Mouse (Mus musculus) left cerebral cortex, postnatal 10 days (tissue): Measurements from ENCODE around the gene Sirt2. TPM values are rescaled to one million over a fixed set of nuclear protein-coding genes. Genes with fewer than 3 reads are reported as not detected.

Experiments
- DNase-seq, 2 experiments: peaks; one replicate each; pipeline ENCODE4 v3.0.0; 2021 to 2022; ENCODE audit warnings: low spot score in 2 of 2, mixed read lengths in 1 of 2; ENCODE audit errors: extremely low spot score in 1 of 2
- intact Hi-C: fragments of 180-260 bp; cut with DNase I; formaldehyde crosslinking; loops from one replicate; pipeline ENCODE4 v1.15.1; 2025
- total RNA-seq, 2 experiments: library from RNA; stranded (reverse); gene quantifications; 2 replicates each; pipeline ENCODE4 v1.2.3; 2021

The Sirt2 gene
- total RNA-seq, 2 experiments from 2014 or later: 131 to 154 TPM

DNA sequence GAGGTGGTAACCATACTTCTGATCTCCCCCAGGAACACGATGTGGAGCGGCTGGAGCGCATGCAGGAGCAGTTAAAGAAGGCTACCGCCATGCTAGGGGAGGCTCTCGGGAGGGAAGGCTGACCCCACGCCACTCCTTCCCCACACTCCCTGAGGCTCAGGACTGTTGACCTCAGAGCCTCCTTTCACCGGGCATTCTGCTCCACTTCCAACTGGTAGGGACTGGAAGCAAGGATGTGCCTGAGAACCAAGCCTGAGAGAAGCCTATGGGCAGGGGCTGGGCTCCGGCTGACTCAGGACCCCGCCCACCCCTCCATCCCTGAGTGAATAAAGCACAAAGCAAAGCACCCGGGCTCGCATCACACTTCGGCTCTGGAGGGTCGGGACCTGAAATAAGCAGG is 7.9 kb upstream of the Sirt2 start:
- DNase-seq: no peak
- intact Hi-C loops: no loop called here

DNA sequence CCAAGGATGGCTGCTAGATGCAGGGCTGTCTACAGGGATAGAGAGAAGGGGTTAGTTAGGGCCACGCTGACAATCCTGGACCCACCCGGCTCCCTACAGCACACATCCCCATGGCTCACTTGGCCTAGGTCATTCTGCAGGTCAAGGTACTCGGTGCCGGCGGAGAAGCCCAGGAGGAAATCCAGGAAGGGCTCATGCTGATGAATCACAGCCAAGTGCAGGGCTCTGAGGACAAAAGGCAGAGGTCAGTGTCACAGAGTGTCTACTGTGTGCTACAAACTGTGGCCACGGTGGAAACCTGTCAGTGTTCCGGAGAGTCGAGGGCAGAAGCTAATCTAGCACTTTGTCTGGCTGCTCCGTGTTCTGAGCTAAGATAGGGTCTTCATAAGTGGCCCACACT is 4.6 kb upstream of the Sirt2 start:
- no peak for DNase-seq
- intact Hi-C loops: no loop called here

DNA sequence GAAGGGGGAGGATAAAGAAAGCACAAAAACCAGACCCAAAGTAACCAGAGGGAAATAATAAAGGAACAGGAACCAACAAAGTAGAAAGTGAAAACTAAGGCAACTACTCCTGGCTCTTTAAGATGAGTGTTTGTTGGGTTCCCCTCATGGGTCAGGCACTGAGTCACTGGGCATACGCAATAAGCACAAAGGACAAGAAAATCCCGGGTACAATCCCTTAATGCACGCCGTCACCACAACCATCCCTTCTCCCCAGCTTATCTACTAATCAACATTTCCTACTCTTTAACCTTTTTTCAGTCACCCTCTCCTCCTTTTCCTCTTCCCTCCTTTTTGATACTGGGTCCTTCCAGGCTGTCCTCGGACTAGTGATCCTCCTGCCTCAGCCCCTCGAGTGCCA is 1.3 kb upstream of the Sirt2 start:
- intact Hi-C loops: no loop called here
- no peak for DNase-seq

DNA sequence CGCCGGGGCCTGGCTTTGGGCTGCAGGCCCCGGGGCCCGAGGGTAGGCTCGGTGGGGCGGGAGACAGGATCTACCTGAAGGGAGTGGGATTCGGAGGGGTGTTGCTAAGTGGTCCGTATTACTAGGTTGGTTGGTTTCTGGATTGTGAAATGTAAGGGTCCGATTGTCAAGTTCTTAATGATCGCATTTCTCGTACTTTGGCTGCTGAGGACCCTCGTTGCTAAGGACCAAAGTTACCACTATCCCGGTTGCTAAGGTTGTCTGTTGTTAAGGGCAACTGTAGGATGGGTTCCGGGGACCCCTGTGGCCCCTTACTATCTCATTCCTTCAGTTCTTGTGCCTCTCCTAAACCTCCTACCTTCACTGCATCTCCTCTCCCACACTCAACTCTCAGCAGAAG is 375 bp downstream of the Sirt2 start:
- intact Hi-C loops: no loop called here

DNA sequence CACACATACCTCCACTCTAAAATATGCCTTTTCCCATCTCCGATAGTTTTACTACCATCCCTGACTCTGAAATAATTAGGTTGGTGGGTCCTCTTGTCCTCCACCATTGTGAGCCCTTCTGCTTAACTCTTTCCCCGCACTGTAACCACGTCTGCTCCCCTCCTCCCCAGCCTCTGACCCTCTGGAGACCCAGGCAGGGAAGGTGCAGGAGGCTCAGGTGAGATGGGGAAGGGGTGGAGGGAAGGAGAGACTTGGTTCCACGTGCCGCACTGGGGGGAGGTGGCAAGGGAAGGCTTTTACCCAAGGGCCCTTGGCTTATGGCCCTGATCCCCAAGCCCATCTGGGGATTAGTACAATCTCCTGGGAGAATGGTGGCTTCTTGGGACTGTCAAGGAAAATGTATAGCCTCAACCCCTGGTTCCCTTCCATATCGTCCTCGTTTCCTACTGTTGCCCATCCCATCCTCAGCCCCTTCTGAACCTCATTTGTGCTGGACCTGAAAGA is 979 bp downstream of the Sirt2 start, which contains the start of gene Nfkbib:
TSS of gene Nfkbib (minus strand) at position 51 of the 504 bp plus-strand sequence.
- DNase-seq: no peak
- intact Hi-C loops: no loop called here

More for the DNA sequence above, 375 bp downstream of the Sirt2 start:
- DNase-seq: no peak

DNA sequence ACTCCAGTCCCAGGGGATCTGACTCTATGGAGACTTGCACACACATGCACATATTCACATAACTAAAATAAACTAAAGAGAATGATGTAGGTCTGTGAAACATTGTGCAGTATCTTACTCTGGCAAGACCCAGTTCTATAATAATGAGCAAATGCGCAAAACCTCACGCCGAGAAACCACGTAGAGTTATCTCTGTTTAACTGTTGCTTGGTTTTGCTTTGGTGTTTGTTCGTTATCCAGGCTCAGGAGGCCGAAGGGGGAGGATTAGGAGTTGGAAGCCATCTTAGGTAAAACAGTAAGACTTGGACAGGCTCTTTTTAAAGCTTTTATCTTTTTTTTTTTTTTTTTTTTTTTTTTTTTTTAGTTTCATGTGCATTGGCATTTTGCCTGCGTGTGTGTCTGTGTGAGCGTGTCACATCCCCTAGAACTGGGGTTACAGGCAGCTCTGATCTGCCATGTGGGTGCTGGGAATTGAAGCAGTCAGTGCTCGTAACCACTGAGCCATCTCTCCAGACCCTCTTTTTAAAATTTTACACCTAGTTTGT is 3.0 kb downstream of the Sirt2 start:
- intact Hi-C loops: no loop called here
- DNase-seq: no peak

DNA sequence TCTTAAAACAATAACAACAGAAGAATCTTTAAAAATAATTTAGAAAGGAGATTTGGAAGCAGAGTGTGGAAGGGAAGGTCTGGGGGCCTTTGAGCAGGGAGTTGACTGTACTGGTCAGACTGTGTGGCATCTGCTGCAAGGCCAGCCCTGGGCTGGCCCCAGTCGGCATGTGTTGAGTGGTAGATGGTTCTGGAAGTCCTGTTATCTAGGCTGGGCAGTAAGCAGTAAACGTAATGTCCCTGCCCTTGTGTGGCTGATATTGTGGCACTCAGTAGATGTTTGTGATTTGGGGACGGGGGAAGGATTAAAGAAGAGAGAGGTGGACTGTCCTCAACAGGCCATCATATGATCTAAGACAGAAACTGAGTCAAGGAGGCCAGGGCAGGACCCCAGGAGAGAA is 3.8 kb downstream of the Sirt2 start:
- intact Hi-C loops: no loop called here
- DNase-seq: no peak

DNA sequence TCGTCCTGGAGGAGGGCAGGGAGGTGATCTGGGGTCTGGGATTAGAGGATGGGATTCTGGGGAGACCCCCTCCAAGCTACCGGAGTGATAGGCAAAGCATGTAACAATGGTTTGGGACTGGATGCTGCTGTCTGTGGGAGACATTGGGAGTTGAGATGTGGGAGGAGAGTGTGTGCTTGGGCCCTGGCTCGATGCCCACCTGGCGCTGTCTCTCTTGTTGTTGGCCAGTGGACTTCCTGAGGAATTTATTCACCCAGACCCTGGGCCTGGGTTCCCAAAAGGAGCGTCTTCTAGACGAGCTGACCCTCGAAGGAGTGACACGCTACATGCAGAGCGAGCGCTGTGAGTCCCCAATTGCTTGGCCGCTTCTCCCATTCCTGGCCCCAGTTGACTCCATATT is 5.3 kb downstream of the Sirt2 start:
- intact Hi-C loops: no loop called here
- DNase-seq: peak in 1 of 2 experiments; percentile 65

DNA sequence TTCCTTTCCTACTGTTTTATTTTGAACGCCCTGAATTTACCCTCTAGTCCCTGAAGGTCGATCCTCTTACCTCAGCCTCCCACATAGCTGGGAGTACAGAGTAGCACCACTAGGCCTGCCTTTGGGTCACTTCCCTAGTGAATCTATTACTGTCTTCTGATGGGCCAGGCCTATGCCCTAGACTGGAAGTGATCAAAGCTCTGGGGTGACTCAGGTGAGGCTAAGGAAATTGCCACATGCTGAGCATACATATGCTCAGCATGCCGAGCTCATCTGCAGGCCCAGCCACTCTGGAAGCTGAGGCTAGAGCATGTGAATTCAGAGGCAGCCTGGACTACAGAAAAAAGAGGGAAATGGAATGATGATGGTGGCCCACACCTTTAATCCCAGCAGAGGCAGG is 6.6 kb downstream of the Sirt2 start:
- intact Hi-C loops: no loop called here
- DNase-seq: no peak

DNA sequence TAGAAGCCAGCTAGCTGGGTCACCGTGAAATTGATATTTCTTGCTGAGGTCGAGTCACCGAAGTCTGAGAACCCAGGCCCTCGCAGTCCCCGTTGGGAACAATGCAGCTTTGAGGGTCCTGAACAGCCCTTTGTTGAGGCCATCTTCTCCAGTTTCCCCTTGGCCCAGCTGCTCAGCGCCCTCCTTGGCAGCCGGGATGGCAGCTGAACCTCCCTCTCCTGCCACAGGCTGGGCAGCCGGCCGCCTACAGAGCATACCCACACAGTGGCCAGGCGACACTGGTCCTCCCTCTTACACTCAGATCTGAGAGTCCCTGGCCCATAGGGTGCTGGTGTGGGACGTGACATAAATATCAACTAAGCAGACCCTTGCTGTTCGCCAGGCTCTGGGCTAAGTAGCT is 7.6 kb downstream of the Sirt2 start:
- DNase-seq: peak in 1 of 2 experiments; percentile 63
- intact Hi-C loops: no loop called here

DNA sequence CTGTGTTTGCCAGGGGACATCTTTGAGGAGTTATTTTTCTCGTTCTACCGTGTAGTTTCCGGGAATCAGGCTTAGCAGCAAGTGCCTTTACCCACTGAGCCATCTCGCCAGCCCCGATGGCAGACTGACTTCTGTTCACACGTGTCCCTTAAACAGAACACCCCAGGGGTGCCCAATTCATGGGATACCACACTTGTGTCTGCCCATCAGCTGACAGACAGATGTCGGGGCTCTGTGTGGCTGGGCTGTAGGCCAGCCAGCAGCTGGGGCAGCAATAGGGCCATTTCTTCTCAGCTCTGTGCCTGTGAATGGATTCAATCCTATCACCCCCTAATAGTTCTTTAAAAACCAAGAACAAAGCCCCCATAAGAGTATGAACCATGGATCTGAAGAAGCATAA is 8.6 kb downstream of the Sirt2 start:
- intact Hi-C loops: no loop called here
- DNase-seq: no peak

DNA sequence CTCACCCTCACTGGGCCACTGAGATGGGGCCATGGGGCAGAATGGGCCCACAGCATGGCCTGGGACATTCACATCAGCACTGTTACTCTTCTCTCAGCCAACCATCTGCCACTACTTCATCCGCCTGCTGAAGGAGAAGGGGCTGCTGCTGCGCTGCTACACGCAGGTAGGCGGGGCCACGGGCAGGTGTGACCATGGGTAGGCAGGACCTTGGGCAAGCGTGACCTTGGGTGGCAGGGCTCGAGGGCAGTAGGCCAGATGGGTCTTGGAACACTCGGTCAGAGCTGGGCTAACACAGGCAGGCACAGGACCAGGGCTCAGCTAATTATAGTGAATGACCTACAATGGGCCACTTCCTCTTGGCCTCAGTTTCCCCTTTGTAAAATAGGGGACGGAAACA is 12.3 kb downstream of the Sirt2 start:
- intact Hi-C loops: no loop called here

DNA sequence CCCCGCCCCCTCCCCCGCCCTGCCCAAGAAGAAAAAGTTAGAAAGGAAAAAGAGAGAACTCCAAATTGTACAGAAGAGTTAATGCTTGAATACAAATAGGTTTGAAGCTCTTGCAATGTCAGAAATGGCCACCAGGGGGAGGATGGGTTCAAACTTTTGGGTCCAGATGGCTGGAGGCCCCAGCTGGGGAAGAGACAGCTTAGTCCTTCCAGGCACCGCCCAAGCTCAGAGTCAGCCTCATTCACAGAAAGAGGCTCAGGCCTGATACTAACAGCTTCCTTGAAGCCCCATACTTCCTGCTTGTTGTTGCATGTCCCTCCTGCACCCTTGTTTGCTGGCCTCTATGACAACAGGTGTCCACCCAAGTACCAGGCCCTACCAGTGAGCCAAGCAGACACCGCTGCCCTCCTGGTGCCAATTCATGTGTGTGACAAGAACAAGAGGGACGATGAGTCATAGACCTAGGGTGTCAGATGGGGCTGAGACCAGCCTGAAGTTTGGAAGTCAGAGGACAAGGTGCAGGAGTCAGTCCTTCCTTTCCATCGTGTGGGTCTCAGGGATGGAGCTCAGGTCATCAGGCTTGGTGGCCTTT is 13.6 kb downstream of the Sirt2 start:
- intact Hi-C loops: loop anchor here (5.0 to 10.0 kb wide), 2 partner anchors 185 to 257 kb away; partner anchors contain the start of gene Actn4
- DNase-seq: peak; percentile 84 to 91

More for the DNA sequence above, 12.3 kb downstream of the Sirt2 start:
- DNase-seq: peak in 1 of 2 experiments; percentile 43

DNA sequence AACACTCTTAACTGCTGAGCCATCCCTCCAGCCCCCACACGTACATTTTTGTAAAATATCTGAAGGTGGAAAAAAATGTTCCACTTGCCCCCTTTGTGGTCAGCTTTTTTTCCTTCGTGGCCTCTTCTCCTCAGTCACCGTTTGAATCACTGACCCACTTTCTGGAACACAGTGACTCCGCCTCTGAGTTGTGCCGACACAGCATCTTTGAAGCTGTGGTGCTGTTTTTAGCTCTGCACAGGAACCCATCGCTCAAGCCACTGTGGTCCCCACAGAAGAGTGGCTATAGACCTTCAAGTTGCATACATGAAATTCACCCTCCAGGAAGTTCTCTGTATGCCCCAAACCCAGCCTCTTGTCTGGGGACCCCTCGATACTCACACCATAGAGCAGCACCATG is 14.3 kb downstream of the Sirt2 start:
- peak; percentile 40 to 54 for DNase-seq

DNA sequence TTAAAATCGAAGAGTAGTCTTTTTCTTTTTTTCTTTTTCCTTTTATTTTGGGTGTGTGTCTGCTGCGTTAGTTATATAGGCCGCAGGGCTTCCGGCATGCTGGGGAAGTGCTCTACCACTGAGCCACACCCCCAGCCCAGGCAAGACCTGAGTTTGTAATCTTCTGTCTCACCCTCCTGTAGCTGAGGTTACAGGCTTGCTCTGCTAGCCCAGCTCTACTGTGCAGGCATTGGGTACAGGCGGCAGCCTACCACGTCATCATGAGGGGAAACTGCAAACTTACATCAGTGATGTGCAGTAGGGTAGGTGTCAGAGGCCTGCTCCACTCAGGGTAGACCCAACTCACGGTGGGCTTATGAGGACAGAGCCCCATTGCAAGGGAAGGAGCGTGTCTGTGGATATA is 14.7 kb downstream of the Sirt2 start:
- intact Hi-C loops: loop anchor here (5.0 to 10.0 kb wide), 2 partner anchors 184 to 256 kb away; partner anchors contain the start of gene Actn4
- no peak for DNase-seq

More for the DNA sequence above, 14.3 kb downstream of the Sirt2 start:
- intact Hi-C loops: loop anchor here (5.0 to 10.0 kb wide), 2 partner anchors 184 to 256 kb away; partner anchors contain the start of gene Actn4

DNA sequence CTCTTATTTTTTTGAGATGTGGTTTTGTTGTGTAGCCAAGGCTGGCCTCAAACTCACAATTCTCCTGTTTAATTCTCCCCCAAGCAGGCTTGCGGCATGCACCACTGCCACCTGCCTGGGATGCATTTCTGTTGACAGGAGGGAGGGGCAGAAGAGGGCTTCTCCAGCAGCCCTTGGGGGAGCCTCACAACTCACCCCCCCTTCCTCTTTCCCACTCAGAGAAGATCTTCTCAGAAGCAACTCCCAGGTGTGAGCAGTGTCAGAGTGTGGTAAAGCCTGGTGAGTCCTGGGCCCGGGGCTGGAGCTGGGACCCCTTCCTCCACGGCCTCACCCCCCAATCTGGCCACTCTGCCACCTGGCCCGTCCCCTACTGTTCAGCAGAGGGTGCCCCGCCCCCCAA is 18.6 kb downstream of the Sirt2 start:
- no peak for DNase-seq
- intact Hi-C loops: loop anchor here (10.0 kb wide), 1 partner anchor 180 kb away; the partner anchor contains the start of gene Actn4

DNA sequence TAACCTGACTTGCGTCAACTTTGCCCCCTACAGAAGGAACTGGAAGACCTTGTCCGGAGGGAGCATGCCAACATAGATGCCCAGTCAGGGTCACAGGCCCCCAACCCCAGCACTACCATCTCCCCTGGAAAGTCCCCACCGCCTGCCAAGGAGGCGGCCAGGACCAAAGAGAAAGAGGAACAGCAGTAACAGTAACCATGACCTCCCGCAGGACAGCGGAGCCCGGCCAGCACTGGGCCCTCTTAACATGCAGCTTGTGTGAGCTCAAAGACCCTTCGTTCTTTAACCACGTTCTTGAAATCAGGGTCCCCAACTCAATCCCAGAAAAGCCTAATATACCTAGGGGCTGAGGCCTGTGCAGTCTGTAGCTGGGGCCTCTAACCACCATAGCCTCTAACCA is 21.3 kb downstream of the Sirt2 start:
- intact Hi-C loops: loop anchor here (10.0 kb wide), 1 partner anchor 177 kb away; the partner anchor contains the start of gene Actn4
- no peak for DNase-seq

DNA sequence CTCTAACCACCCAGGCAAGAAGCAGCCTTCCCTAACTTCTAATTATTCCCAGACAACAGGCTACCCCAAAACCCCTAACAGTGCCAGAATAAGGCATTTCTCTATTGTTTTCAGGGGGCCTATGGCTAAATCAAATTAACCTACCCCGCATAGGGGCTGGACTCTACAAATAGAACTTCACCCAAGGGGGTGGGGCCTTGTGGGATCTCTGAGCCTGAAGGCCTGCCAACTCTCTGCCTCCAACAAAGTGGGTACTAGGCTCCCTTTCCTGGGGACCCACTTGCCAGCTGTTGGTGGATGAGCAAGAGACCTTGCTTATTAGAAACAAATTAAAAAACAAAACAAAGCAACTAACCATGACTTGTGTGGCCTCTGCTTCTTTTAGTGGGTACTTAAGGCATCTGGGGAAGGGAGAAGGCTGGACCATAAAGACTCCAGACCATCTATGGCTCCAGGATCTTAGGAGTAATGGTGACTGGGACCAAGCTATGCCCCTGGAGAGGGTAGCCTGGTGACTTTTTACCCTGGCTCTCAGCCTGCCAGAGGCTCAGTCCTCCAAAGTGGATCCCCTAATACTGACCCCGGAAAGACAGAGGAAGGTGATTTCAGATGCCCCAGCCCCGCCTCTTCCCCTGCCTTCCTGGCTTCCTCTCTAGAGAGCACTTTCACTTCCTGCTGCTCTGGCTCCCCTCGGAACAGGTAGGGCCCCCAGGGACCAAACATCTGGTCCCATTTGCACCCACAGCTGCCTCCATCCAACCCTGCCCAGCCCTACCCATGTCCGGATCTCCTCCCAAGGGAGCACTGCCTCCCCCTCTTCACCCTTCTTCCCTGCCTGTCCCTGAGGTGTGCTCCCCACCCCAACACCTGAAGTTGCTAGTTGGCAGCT is 22.0 kb downstream of the Sirt2 start, which contains the start of gene Rinl:
TSS of gene Rinl (plus strand) at position 663 of the 889 bp plus-strand sequence.
- no peak for DNase-seq
- intact Hi-C loops: loop anchor here (10.0 kb wide), 1 partner anchor 176 kb away; the partner anchor contains the start of gene Actn4

DNA sequence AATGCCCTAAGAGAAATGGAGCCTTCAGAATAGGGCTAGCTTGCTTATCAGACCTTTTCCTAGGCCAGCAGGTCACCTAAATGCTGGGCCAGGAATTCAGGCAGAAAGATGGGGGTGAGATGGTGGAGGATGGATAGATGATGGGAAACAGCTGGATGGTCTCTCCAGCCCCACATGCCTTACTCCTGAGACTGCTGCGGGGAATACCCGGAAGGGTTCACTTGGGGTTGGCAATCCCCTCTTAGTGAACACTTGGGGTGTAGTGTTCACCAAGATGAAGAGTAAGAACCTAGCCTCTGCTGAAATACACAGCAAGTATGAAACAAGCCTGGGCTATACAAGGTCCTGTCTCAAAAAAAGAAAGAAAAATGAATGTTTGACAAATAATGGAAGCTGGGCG is 22.7 kb downstream of the Sirt2 start:
- no peak for DNase-seq
- intact Hi-C loops: loop anchor here (10.0 kb wide), 1 partner anchor 176 kb away; the partner anchor contains the start of gene Actn4
